In genomic region chr14:24578535-24579111, GRCm38 (mm10) we compare ENCODE assay signal across 10 mouse cellular contexts.
DNase-seq lines count a peak whose midpoint lies in the region; ATAC-seq and TF ChIP-seq lines count a peak whose summit lies in the region.
"Had no signal": no experiment of that assay in that cellular context is flagged by ENCODE, and none has a peak within 500 bp of the region (broad histone marks: within the 10 kb centered on the region; RNA-seq: fewer than 3 reads in every experiment).

No protein-coding gene starts in this region.

- H3K9ac ChIP-seq in hindbrain, embryonic 15.5 days, result no peak overlapping the region
- no peak overlapping the region for H3K9ac ChIP-seq in limb, embryonic 11.5 days (ENCODE audit: low read length)
- H3K9ac ChIP-seq: liver, embryonic 14.5 days had no signal

- no peak for TF ChIP-seq POLR2A in olfactory bulb, adult 2 months (IDR thresholded peaks at IDR 0.05; ENCODE audit: insufficient read depth, low read depth, low read length)

- peak; percentile 92 for ATAC-seq in hindbrain, embryonic 15.5 days (ENCODE audit: low FRiP score, low read depth)
- no peak for ATAC-seq in limb, embryonic 11.5 days (ENCODE audit: insufficient number of reproducible peaks, low FRiP score, low TSS enrichment, low read depth)
- ATAC-seq: Patski had no signal

- DNase-seq in adrenal gland, adult 8-10 months, result peak; percentile 38
- DNase-seq in cerebellum, postnatal 4 days (ENCODE audit: low spot score in 2 of 2), result peak; percentile 47 to 86
- peak; percentile 77 for DNase-seq in gastrocnemius, postnatal 10 days
- DNase-seq in limb, embryonic 11.5 days (ENCODE audit: low spot score), result no peak
- DNase-seq in spleen, adult 12 weeks (ENCODE audit: low spot score), result no peak
- DNase-seq in T-cell, adult 2 months (ENCODE audit: low spot score), result no peak

- no peaks in the 10 kb centered on the region for H3K36me3 ChIP-seq in hindbrain, embryonic 15.5 days
- H3K36me3 ChIP-seq in limb, embryonic 11.5 days (ENCODE audit: control insufficient read depth, insufficient read depth, low read length), result no peaks in the 10 kb centered on the region

- no peak for TF ChIP-seq CTCF in olfactory bulb, adult 2 months (IDR thresholded peaks at IDR 0.05; ENCODE audit: insufficient read depth, low read depth, low read length)

- no peak overlapping the region for H3K4me3 ChIP-seq in hindbrain, embryonic 15.5 days
- H3K4me3 ChIP-seq in limb, embryonic 11.5 days (ENCODE audit: low read depth, low read length), result no peak overlapping the region
- H3K4me3 ChIP-seq in olfactory bulb, adult 2 months (ENCODE audit: insufficient read depth, low read depth, low read length), result no peak overlapping the region

- H3K27ac ChIP-seq in hindbrain, embryonic 15.5 days (replicated peaks), result peak overlapping the region; percentile 89
- H3K27ac ChIP-seq in limb, embryonic 11.5 days (replicated peaks; ENCODE audit: low read depth, low read length), result 0 out of 2 replicates have a peak overlapping the region, but pooled peaks have one; percentile 12
- peak overlapping the region; percentile 92 for H3K27ac ChIP-seq in olfactory bulb, adult 2 months (ENCODE audit: insufficient read depth, low read depth, low read length)
- H3K27ac ChIP-seq: liver, embryonic 14.5 days had no signal

- 12% methylated on average over 7 of the region's 7 CpGs for WGBS in hindbrain, embryonic 15.5 days
- 28% methylated on average over 7 of the region's 7 CpGs for WGBS in limb, embryonic 11.5 days
- WGBS in olfactory bulb, adult 2 months, result 11% methylated on average over 7 of the region's 7 CpGs

- no peaks in the 10 kb centered on the region for H3K27me3 ChIP-seq in hindbrain, embryonic 15.5 days
- H3K27me3 ChIP-seq in limb, embryonic 11.5 days (ENCODE audit: control insufficient read depth, insufficient read depth, low read length), result no peaks in the 10 kb centered on the region

- 0 out of 2 replicates have a peak overlapping the region, but pooled peaks have one; percentile 10 for H3K4me2 ChIP-seq in hindbrain, embryonic 15.5 days
- no peak overlapping the region for H3K4me2 ChIP-seq in limb, embryonic 11.5 days (ENCODE audit: low read depth, severe bottlenecking)

- peaks cover 21% of the 10 kb centered on the region for H3K4me1 ChIP-seq in hindbrain, embryonic 15.5 days (replicated peaks)
- H3K4me1 ChIP-seq in limb, embryonic 11.5 days (ENCODE audit: control insufficient read depth, insufficient read depth, low read length), result peaks cover 5% of the 10 kb centered on the region; the same call in 1 of the 2 replicates
- peaks cover 19% of the 10 kb centered on the region for H3K4me1 ChIP-seq in olfactory bulb, adult 2 months (ENCODE audit: control insufficient read depth, insufficient read depth, low read length)

- H3K9me3 ChIP-seq in hindbrain, embryonic 15.5 days, result no peaks in the 10 kb centered on the region
- H3K9me3 ChIP-seq in limb, embryonic 11.5 days (ENCODE audit: control insufficient read depth, low read length), result no peaks in the 10 kb centered on the region

Comparison
In these comparisons a context has a peak if more than half of its experiments do, and no peak if none do; other contexts are left out.
1. DNase-seq: peak in adrenal gland, adult 8-10 months (single experiment), cerebellum, postnatal 4 days (2 of 2) and gastrocnemius, postnatal 10 days (single experiment); none in limb, embryonic 11.5 days (single experiment), spleen, adult 12 weeks (single experiment) and T-cell, adult 2 months (single experiment).
2. H3K27ac ChIP-seq: peak in every context shown above with its lines; median percentile 92 in olfactory bulb, adult 2 months; 89 in hindbrain, embryonic 15.5 days; 12 in limb, embryonic 11.5 days.